Mouse (Mus musculus): ENCODE data around the gene Misp. TPM values are rescaled to one million over a fixed set of nuclear protein-coding genes. Genes with fewer than 3 reads are reported as not detected.

Misp gene
- not detected in 2 replicates for polyA plus RNA-seq (2011; ENCODE audit: insufficient read length, low read depth, missing spikeins)

DNA sequence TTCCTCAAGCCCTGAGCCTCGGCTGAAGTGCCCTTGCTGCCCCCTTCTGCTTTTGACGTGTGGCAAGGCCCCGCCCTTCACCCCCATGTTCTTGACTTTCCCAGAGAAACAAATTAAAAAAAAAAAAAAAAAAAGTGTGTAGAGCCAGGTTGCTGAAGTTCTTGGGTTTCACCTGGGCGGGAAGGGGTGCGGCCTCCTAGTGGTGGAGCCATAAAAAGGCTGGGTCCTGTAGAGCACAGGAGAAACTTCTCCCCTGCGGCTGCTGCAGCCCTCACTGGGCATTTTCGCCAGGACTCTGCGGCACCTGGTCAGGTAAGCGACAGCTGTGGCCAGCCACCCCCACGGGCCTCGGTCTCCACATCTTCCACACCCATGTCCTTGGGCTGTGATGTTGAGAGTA, at the start of gene Misp:
Gene Misp, plus strand, starts transcription at position 208 of the 400 bp plus-strand sequence.
- TF ChIP-seq POLR2A (IDR thresholded peaks at IDR 0.05; ENCODE audit: low read depth, low read length) (no peak), CTCF (IDR thresholded peaks at IDR 0.05; ENCODE audit: borderline replicate concordance, insufficient read depth, low read length) (no peak)
- Histone ChIP-seq H3K27ac (ENCODE audit: insufficient read depth, low read length) (no peak within 1 kb of the TSS), H3K4me3 (ENCODE audit: insufficient read depth, low read length) (no peak within 1 kb of the TSS), H3K4me1 (ENCODE audit: control insufficient read depth, insufficient read depth, low read length) (no peaks in the 10 kb centered on the region)

GRCm38 (mm10) chr10:79772320-79772719, 48.5 kb upstream of the Misp start:
- TF ChIP-seq CTCF (IDR thresholded peaks at IDR 0.05; ENCODE audit: borderline replicate concordance, insufficient read depth, low read length) (no peak), POLR2A (IDR thresholded peaks at IDR 0.05; ENCODE audit: low read depth, low read length) (no peak)
- Histone ChIP-seq H3K4me3 (ENCODE audit: insufficient read depth, low read length) (no peak overlapping the region), H3K4me1 (ENCODE audit: control insufficient read depth, insufficient read depth, low read length) (peaks cover 4% of the 10 kb centered on the region; the same call in 1 of the 2 replicates), H3K27ac (ENCODE audit: insufficient read depth, low read length) (no peak overlapping the region)

GRCm38 (mm10) chr10:79773208-79773607, 47.6 kb upstream of the Misp start:
- TF ChIP-seq POLR2A (IDR thresholded peaks at IDR 0.05; ENCODE audit: low read depth, low read length) (no peak), CTCF (IDR thresholded peaks at IDR 0.05; ENCODE audit: borderline replicate concordance, insufficient read depth, low read length) (no peak)
- Histone ChIP-seq H3K4me1 (ENCODE audit: control insufficient read depth, insufficient read depth, low read length) (no peaks in the 10 kb centered on the region), H3K4me3 (ENCODE audit: insufficient read depth, low read length) (no peak overlapping the region), H3K27ac (ENCODE audit: insufficient read depth, low read length) (no peak overlapping the region)

DNA sequence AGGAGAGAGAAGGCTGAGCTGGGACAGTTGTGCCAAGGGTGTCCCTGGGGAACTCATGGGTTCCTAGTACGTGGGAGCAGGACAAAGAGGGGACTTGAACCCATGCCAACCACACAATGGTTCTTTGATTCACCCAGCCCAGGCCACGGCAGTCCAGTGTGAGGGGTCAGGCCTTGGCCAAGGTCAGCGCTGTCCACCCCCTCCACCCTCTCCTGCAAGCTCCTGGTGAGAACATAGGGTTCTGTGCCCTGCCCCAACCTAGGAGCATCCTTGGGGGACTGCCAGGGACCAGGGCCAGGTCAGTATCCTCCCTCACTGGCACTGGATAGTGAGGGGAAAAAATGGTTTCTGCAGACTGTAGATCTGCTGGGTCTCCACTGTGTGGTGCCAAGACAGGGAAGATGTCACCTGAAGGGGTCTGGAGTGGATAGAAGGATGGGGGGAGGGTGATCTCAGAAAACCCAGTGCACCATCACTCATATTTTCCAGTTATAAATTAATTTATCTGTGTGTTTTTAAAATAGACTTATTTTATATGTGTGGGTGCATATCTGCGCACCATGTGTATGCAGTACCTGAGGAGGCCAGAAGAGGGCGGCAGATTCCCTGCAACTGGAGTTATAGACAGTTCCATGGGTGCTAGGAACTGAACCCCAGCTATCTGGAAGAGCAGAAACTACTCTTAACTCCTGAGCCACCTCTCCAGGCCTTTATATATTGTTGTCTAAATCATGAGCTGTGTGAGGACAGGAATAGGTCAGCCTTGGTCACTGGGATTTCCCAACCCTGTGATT, 46.1 kb upstream of the Misp start:
- no peak overlapping the region for H3K4me3 ChIP-seq (ENCODE audit: insufficient read depth, low read length)
- H3K4me1 ChIP-seq (ENCODE audit: control insufficient read depth, insufficient read depth, low read length): peaks cover 4% of the 10 kb centered on the region; the same call in 1 of the 2 replicates
- no peak for TF ChIP-seq POLR2A (IDR thresholded peaks at IDR 0.05; ENCODE audit: low read depth, low read length)
- TF ChIP-seq CTCF (IDR thresholded peaks at IDR 0.05; ENCODE audit: borderline replicate concordance, insufficient read depth, low read length): no peak
- no peak overlapping the region for H3K27ac ChIP-seq (ENCODE audit: insufficient read depth, low read length)

DNA sequence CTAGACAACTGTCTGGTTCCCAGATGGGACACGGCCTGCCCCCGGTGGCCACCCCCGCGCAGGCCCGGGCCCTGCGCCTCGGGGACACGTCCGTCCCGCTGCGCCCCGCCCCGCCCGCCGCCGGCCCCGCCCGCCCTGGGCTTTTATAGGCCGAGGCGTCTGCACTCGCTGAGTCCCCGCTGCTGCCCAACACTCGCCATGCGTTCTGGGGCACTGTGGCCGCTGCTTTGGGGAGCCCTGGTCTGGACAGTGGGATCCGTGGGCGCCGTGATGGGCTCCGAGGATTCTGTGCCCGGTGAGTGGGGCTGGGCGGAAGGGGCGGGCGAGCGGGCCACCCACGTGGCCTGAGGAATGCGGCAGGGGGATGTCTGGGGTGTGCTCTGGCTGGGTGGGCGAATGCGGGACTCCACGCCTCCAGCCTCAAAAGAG, 43.7 kb upstream of the Misp start, which contains the start of gene Fstl3:
Gene Fstl3, plus strand, starts transcription at position 170 of the 429 bp plus-strand sequence.
- peak within 1 kb of the TSS; percentile 30 for H3K27ac ChIP-seq (ENCODE audit: insufficient read depth, low read length)
- peak within 1 kb of the TSS; percentile 59 for H3K4me3 ChIP-seq (ENCODE audit: insufficient read depth, low read length)
- H3K4me1 ChIP-seq (ENCODE audit: control insufficient read depth, insufficient read depth, low read length): peaks cover 4% of the 10 kb centered on the region; the same call in 1 of the 2 replicates
- TF ChIP-seq CTCF (IDR thresholded peaks at IDR 0.05; ENCODE audit: borderline replicate concordance, insufficient read depth, low read length) (no peak), POLR2A (IDR thresholded peaks at IDR 0.05; ENCODE audit: low read depth, low read length) (peak; percentile 81)

- peaks cover 4% of the 10 kb centered on the region; the same call in 1 of the 2 replicates for H3K4me1 ChIP-seq (ENCODE audit: control insufficient read depth, insufficient read depth, low read length)
- H3K27ac ChIP-seq (ENCODE audit: insufficient read depth, low read length): peak overlapping the region; percentile 30; the same call in 1 of the 2 replicates
- TF ChIP-seq CTCF (IDR thresholded peaks at IDR 0.05; ENCODE audit: borderline replicate concordance, insufficient read depth, low read length) (no peak), POLR2A (IDR thresholded peaks at IDR 0.05; ENCODE audit: low read depth, low read length) (no peak)
- peak overlapping the region; percentile 59 for H3K4me3 ChIP-seq (ENCODE audit: insufficient read depth, low read length)
These were observed 42.8 kb upstream of the Misp start for GRCm38 (mm10) chr10:79778006-79778405.

- Histone ChIP-seq H3K4me3 (ENCODE audit: insufficient read depth, low read length) (no peak overlapping the region), H3K27ac (ENCODE audit: insufficient read depth, low read length) (no peak overlapping the region), H3K4me1 (ENCODE audit: control insufficient read depth, insufficient read depth, low read length) (peaks cover 4% of the 10 kb centered on the region; the same call in 1 of the 2 replicates)
- TF ChIP-seq CTCF (IDR thresholded peaks at IDR 0.05; ENCODE audit: borderline replicate concordance, insufficient read depth, low read length): no peak
- no peak for TF ChIP-seq POLR2A (IDR thresholded peaks at IDR 0.05; ENCODE audit: low read depth, low read length)
These were observed 41.6 kb upstream of the Misp start for GRCm38 (mm10) chr10:79779193-79779592.

DNA sequence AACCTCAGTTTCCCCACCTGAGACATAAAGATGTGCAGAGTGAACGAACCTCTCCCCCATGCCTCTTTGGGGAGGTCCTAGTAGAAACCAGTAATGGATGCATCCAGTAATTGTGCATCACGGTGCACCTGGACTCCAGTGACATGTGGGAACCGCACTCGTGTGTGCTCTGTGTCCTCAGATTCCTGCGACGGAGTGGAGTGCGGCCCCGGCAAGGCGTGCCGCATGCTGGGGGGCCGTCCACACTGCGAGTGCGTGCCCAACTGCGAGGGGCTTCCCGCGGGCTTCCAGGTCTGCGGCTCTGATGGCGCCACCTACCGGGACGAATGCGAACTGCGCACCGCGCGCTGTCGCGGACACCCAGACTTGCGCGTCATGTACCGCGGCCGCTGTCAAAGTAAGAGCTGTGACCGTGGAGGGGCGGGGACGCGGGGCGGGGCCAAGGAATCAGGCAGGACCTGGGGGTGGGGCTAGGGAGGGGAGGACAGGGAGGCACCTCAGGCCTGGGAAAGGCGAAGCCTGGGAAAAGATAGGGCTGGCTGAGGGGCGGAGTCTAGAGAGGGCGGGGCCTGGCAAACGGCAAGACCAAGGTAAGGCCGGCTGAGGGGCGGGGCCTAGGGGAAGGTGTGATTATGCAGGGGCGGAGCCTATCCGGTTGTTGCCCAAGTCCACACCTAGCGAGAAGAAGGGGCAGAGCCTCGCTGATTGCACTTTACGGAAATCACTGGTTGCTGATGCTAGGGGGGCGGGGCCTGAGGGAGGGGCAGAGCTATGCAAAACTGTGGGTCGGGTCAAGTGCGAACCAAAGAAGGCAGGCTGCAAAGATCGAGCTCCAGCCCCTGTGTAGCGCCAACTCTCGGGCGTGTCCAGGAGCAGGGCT, 40.8 kb upstream of the Misp start:
- TF ChIP-seq CTCF (IDR thresholded peaks at IDR 0.05; ENCODE audit: borderline replicate concordance, insufficient read depth, low read length) (peak; percentile 82), POLR2A (IDR thresholded peaks at IDR 0.05; ENCODE audit: low read depth, low read length) (no peak)
- Histone ChIP-seq H3K27ac (ENCODE audit: insufficient read depth, low read length) (no peak overlapping the region), H3K4me1 (ENCODE audit: control insufficient read depth, insufficient read depth, low read length) (peaks cover 4% of the 10 kb centered on the region; the same call in 1 of the 2 replicates), H3K4me3 (ENCODE audit: insufficient read depth, low read length) (peak overlapping the region; percentile 22)

DNA sequence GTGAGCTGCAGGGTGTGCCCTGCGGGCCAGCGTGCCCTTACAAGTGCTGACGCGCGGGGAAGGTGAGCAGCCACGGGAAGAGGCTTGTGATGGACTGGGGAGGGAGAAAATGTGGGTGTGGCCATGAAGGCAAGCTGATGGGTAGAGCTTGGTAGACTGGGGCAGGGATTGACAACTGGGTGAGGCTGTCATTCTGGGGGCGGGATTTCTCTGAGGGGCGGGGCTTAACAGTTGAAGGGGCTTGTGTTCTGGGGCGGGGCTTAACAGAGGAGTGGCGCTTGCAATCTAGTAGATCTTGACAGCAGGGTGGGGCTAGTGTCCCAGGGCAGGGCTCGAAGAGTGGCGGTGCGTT, 40.1 kb upstream of the Misp start:
- H3K27ac ChIP-seq (ENCODE audit: insufficient read depth, low read length): no peak overlapping the region

More for the DNA sequence above, 40.1 kb upstream of the Misp start:
- no peak for TF ChIP-seq CTCF (IDR thresholded peaks at IDR 0.05; ENCODE audit: borderline replicate concordance, insufficient read depth, low read length)
- no peak for TF ChIP-seq POLR2A (IDR thresholded peaks at IDR 0.05; ENCODE audit: low read depth, low read length)
- peak overlapping the region; percentile 22 for H3K4me3 ChIP-seq (ENCODE audit: insufficient read depth, low read length)
- peaks cover 4% of the 10 kb centered on the region; the same call in 1 of the 2 replicates for H3K4me1 ChIP-seq (ENCODE audit: control insufficient read depth, insufficient read depth, low read length)

All from embryonic fibroblast, embryonic 13.5 days (primary cell).